Mouse (Mus musculus) small intestine, adult 2 months (tissue): Measurements from ENCODE around the gene Cox10.

Source experiments
- CTCF ChIP-seq: fragments of 200-500 bp; IDR thresholded peaks from 2 replicates; pipeline ENCODE4 v1.5.1; 2012; ENCODE audit warnings: low read depth, mild to moderate bottlenecking, control low read depth, inconsistent platforms, low read length, moderate library complexity, mixed read lengths; ENCODE audit not compliant: insufficient replicate concordance, insufficient read length; ENCODE audit errors: extremely low read depth
- POLR2A ChIP-seq: fragments of 200-500 bp; IDR thresholded peaks from 2 replicates; pipeline ENCODE4 v1.6.1; 2012; ENCODE audit warnings: low read depth, mild to moderate bottlenecking, control low read depth, inconsistent platforms, low read length, moderate library complexity

- TF ChIP-seq CTCF: no peak
- no peak for TF ChIP-seq POLR2A
These were observed 159.8 kb downstream of the Cox10 start for GRCm38 (mm10) chr11:63919211-63920098.
